Mouse (Mus musculus): ENCODE data around the gene Gli3. TPM values are rescaled to one million over a fixed set of nuclear protein-coding genes. Genes with fewer than 3 reads are reported as not detected.
A peak's percentile ranks its signal among the peaks of the same experiment; 100 is the strongest.

The Gli3 gene
- total RNA-seq, 2 experiments from 2014 or later = 1.4 TPM

GRCm38 (mm10) chr13:15545346-15545896 lies 82.4 kb downstream of the Gli3 start:
- DNase-seq = no peak
- intact Hi-C loops (cut with DNase I) = no loop called here
- no peak for TF ChIP-seq CTCF (IDR thresholded peaks at IDR 0.05)
- Histone ChIP-seq H3K27ac (0 out of 2 replicates have a peak overlapping the region, but pooled peaks have one; percentile 16), H3K4me3 (no peak overlapping the region)

- Histone ChIP-seq H3K27ac (no peak overlapping the region), H3K4me3 (no peak overlapping the region)
- TF ChIP-seq CTCF (IDR thresholded peaks at IDR 0.05) = no peak
- intact Hi-C loops (cut with DNase I) = no loop called here
- DNase-seq = no peak
Observed at GRCm38 (mm10) chr13:15546258-15546657, 83.2 kb downstream of the Gli3 start.

- Histone ChIP-seq H3K4me3 (no peak overlapping the region), H3K27ac (no peak overlapping the region)
- TF ChIP-seq CTCF (IDR thresholded peaks at IDR 0.05) = no peak
- intact Hi-C loops (cut with DNase I) = no loop called here
- no peak for DNase-seq
Observed at GRCm38 (mm10) chr13:15549466-15549865, 86.4 kb downstream of the Gli3 start.

- no peak for DNase-seq
- H3K27ac ChIP-seq = no peak overlapping the region
Observed at GRCm38 (mm10) chr13:15550027-15550602, 87.1 kb downstream of the Gli3 start.

GRCm38 (mm10) chr13:15550731-15551130 lies 87.7 kb downstream of the Gli3 start:
- no peak for DNase-seq
- no peak overlapping the region for H3K27ac ChIP-seq
- TF ChIP-seq CTCF (IDR thresholded peaks at IDR 0.05) = no peak
- no peak overlapping the region for H3K4me3 ChIP-seq
- intact Hi-C loops (cut with DNase I) = no loop called here

More at GRCm38 (mm10) chr13:15550027-15550602, 87.1 kb downstream of the Gli3 start:
- H3K4me3 ChIP-seq = no peak overlapping the region
- intact Hi-C loops (cut with DNase I) = no loop called here
- no peak for TF ChIP-seq CTCF (IDR thresholded peaks at IDR 0.05)

GRCm38 (mm10) chr13:15552009-15552408 lies 89.0 kb downstream of the Gli3 start:
- no peak overlapping the region for H3K4me3 ChIP-seq
- no peak overlapping the region for H3K27ac ChIP-seq
- intact Hi-C loops (cut with DNase I) = no loop called here
- no peak for TF ChIP-seq CTCF (IDR thresholded peaks at IDR 0.05)
- DNase-seq = no peak

GRCm38 (mm10) chr13:15556646-15557098 lies 93.6 kb downstream of the Gli3 start:
- intact Hi-C loops (cut with DNase I) = no loop called here
- Histone ChIP-seq H3K4me3 (no peak overlapping the region), H3K27ac (no peak overlapping the region)
- TF ChIP-seq CTCF (IDR thresholded peaks at IDR 0.05) = peak; percentile 18; the same call in 1 of the 2 replicates
- DNase-seq = no peak

- Histone ChIP-seq H3K4me3 (no peak overlapping the region), H3K27ac (no peak overlapping the region)
- no peak for TF ChIP-seq CTCF (IDR thresholded peaks at IDR 0.05)
- no peak for DNase-seq
- intact Hi-C loops (cut with DNase I) = no loop called here
Observed at GRCm38 (mm10) chr13:15561441-15561840, 98.4 kb downstream of the Gli3 start.

- TF ChIP-seq CTCF (IDR thresholded peaks at IDR 0.05) = no peak
- intact Hi-C loops (cut with DNase I) = no loop called here
- no peak for DNase-seq
- Histone ChIP-seq H3K27ac (no peak overlapping the region), H3K4me3 (no peak overlapping the region)
Observed at GRCm38 (mm10) chr13:15570908-15571568, 108.0 kb downstream of the Gli3 start.

- H3K27ac ChIP-seq = no peak overlapping the region
- DNase-seq = no peak
- intact Hi-C loops (cut with DNase I) = no loop called here
- H3K4me3 ChIP-seq = no peak overlapping the region
- TF ChIP-seq CTCF (IDR thresholded peaks at IDR 0.05) = no peak
Observed at GRCm38 (mm10) chr13:15577133-15577917, 114.3 kb downstream of the Gli3 start.

GRCm38 (mm10) chr13:15580458-15580857 lies 117.4 kb downstream of the Gli3 start:
- DNase-seq = no peak
- TF ChIP-seq CTCF (IDR thresholded peaks at IDR 0.05) = no peak
- intact Hi-C loops (cut with DNase I) = no loop called here
- Histone ChIP-seq H3K4me3 (no peak overlapping the region), H3K27ac (no peak overlapping the region)

- DNase-seq = no peak
- Histone ChIP-seq H3K27ac (no peak overlapping the region), H3K4me3 (no peak overlapping the region)
- TF ChIP-seq CTCF (IDR thresholded peaks at IDR 0.05) = no peak
- intact Hi-C loops (cut with DNase I) = no loop called here
Observed at GRCm38 (mm10) chr13:15585941-15586340, 122.9 kb downstream of the Gli3 start.
